Mouse (Mus musculus) cortical plate, adult 2 months (tissue): ENCODE measurements around the gene Ttc6. TPM values are rescaled to one million over a fixed set of nuclear protein-coding genes. Genes with fewer than 3 reads are reported as not detected.

Experiments
- H3K27ac ChIP-seq: fragments of 200-500 bp; 2 replicates; pipeline ENCODE4 v1.5.1; 2012; ENCODE audit warnings: low read length, control low read depth, inconsistent platforms; ENCODE audit not compliant: insufficient read depth
- H3K4me1 ChIP-seq: fragments of 200-500 bp; 2 replicates; pipeline ENCODE4 v1.6.1; 2011; ENCODE audit warnings: low read length; ENCODE audit not compliant: control insufficient read depth, insufficient read depth
- H3K4me3 ChIP-seq: fragments of 200-500 bp; 2 replicates; pipeline ENCODE4 v1.5.1; 2011; ENCODE audit warnings: mild to moderate bottlenecking, low read length, control low read depth; ENCODE audit not compliant: insufficient read depth
- CTCF ChIP-seq: fragments of 200-500 bp; IDR thresholded peaks from 2 replicates; pipeline ENCODE4 v1.5.1; 2011; ENCODE audit warnings: mild to moderate bottlenecking, control low read depth, low read length; ENCODE audit not compliant: insufficient read depth; ENCODE audit errors: extremely low read depth
- POLR2A ChIP-seq: fragments of 200-500 bp; IDR thresholded peaks from 2 replicates; pipeline ENCODE4 v1.6.1; 2011; ENCODE audit warnings: mild to moderate bottlenecking, low read length, control low read depth; ENCODE audit not compliant: insufficient read depth; ENCODE audit errors: extremely low read depth
- polyA plus RNA-seq: library from polyadenylated mRNA; depleted of rRNA; stranded (reverse); fragments of >200 nt; gene quantifications from 2 replicates; pipeline ENCODE4 v1.2.3, GENCODE M21; 2012

Ttc6 gene
- polyA plus RNA-seq, 1 experiment, result 0.08 TPM

- Histone ChIP-seq H3K4me3 (no peak overlapping the region), H3K27ac (no peak overlapping the region), H3K4me1 (no peaks in the 10 kb centered on the region)
- TF ChIP-seq CTCF (no peak), POLR2A (no peak)
Observed at GRCm38 (mm10) chr12:57545371-57546241, 18.3 kb upstream of the Ttc6 start.

DNA sequence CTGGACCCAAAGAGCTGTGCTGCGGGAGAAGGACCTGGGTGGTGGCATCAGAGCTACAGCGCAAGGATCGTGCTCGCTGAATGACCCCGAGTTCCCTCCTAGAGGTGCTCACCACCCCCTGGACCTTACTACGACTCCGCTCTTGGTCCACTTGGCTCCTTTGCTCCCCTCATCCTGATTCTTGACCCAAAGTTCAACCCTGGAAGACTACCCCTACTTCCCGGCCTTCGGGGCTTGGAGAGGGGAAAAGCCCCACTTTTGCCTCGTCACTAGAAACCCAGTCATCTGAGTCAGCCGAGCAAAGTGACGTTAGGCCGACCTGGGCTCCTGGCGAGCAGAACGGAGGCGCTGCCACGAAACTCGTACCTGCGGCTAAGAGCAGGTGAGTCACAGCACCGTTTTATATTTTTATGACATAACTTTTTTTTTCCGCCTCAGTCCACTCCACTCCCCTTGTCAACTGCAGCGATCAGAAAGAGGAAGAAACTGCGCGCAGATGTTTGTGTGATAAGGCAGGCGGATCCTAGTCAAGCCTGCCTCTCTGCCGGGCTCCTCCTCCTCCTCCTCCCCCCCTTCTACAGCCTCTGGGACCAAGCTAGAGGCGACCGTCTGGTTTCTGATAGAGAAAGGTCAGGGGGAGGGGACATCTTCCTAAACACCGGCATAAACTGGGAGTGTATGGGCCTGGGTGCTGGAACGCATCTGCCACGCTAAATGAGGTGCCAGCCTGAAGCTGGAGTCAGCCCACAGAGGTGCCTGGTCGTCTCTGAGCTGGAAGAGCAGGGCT, 17.3 kb upstream of the Ttc6 start, which contains the start of gene Foxa1:
Gene Foxa1, minus strand, starts transcription at position 502 of the 787 bp plus-strand sequence.
- no peaks in the 10 kb centered on the region for H3K4me1 ChIP-seq
- H3K4me3 ChIP-seq, result no peak within 1 kb of the TSS
- no peak for TF ChIP-seq POLR2A
- TF ChIP-seq CTCF, result no peak
- H3K27ac ChIP-seq, result no peak within 1 kb of the TSS

DNA sequence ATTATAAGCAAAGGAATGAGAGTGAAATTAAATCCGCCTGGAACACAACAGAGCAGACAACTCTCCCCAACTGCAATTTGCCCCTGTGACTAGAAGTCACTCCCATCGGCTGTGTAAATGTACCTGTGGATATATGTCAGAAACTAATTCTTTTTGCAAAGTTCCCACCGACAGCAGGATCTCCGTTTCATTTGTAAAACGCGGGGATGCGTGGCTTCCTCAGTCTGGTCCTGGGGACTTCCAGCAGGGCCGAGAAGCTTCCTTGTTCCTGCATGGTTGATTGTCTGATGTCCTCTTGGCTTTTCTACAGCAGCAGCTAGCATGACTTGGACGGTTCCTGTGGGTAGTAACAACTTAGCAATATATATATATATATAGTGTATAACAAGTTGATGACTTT, 16.0 kb upstream of the Ttc6 start:
- H3K4me3 ChIP-seq, result no peak overlapping the region
- TF ChIP-seq CTCF (no peak), POLR2A (no peak)
- H3K4me1 ChIP-seq, result no peaks in the 10 kb centered on the region
- H3K27ac ChIP-seq, result no peak overlapping the region

GRCm38 (mm10) chr12:57548352-57548980, 15.4 kb upstream of the Ttc6 start:
- no peaks in the 10 kb centered on the region for H3K4me1 ChIP-seq
- H3K27ac ChIP-seq, result no peak overlapping the region
- TF ChIP-seq CTCF (no peak), POLR2A (no peak)
- no peak overlapping the region for H3K4me3 ChIP-seq

- Histone ChIP-seq H3K27ac (no peak overlapping the region), H3K4me3 (no peak overlapping the region), H3K4me1 (no peaks in the 10 kb centered on the region)
- TF ChIP-seq CTCF (no peak), POLR2A (no peak)
Observed at GRCm38 (mm10) chr12:57548981-57549666, 14.8 kb upstream of the Ttc6 start.

DNA sequence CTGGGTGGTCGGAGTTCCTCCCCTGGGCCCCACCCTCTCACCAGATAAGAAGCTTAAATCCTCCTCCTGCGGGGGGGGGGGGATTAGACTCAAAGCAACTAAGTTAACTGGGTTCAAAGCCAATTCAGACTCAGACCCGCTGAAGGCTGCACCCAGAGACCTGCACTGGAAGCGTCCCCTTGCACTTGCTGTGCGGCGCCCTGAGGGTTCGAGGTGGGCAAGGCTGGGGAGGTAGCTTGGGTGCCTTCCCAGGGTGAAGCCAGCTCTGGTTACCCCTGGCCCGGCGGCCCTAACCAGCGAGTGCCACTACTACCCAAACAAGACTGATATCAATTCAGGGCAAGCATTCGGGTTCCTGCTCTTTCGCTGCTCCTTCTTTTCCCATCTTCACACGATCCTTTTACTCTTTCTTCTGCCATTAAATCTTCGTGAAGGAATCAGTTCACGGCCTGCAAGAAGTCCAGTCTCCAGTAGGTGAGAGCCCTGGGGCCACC, 14.2 kb upstream of the Ttc6 start:
- Histone ChIP-seq H3K27ac (no peak overlapping the region), H3K4me1 (no peaks in the 10 kb centered on the region), H3K4me3 (no peak overlapping the region)
- no peak for TF ChIP-seq POLR2A
- TF ChIP-seq CTCF, result no peak

DNA sequence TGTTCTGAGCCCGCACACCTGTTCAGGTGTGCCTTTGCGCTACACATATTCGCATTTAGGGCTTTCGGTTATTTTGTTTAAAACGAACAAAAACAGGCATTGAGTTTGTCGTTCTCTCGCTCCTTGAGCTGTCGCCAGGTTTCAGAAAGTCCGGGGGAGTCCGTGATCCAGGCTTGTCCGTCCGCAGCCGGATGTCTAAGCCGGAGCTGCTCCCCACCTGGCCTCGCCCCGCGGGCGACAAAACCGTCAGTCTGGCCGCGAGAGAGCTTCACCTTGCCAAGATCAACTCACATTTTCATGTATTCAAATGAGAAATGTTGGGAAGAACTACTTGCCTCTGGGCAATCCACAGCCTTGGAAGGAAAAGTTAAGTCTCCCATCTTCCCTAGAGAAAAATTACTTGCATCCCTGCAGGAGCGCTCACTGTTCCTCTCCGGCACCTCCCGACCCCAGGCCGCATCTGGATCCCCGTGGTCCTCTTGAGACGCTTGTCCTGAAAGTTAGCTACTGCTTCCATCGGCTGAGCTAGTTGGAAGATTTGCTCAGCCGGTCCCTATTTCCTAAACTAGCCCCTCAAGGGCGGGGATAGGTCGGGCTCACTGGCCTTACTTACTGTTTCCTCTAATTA, 13.6 kb upstream of the Ttc6 start:
- no peak overlapping the region for H3K4me3 ChIP-seq
- H3K4me1 ChIP-seq, result no peaks in the 10 kb centered on the region
- TF ChIP-seq POLR2A (no peak), CTCF (no peak)
- no peak overlapping the region for H3K27ac ChIP-seq

DNA sequence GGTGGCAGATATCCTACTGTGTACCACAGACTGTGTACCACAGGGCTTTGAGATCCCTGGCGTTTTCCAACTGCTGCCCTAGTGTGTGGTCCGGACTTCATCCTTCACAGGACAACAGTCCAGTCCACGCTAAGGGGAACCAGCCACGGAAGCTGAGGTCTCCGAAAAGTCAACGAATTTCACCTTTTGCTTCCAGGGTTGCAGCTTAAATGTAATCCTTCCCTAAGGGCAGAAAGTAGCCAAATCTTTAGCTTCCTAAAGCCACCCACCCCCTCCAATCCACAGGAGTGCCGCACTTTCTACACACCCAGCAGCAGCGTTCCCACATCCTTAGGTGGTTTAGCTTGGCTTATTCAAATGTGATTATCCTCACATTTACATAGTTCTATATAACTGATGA, 13.0 kb upstream of the Ttc6 start:
- Histone ChIP-seq H3K4me3 (no peak overlapping the region), H3K4me1 (no peaks in the 10 kb centered on the region), H3K27ac (no peak overlapping the region)
- TF ChIP-seq POLR2A, result no peak
